In genomic region chr1:185923723-185924122, GRCm38 (mm10) we compare ENCODE assay signal across 16 mouse cellular contexts.
"Had no signal": no experiment of that assay in that cellular context is flagged by ENCODE, and none has a peak within 500 bp of the region (broad histone marks: within the 10 kb centered on the region; RNA-seq: fewer than 3 reads in every experiment).

No protein-coding gene starts in this region.

- DNase-seq: lung, embryonic 14.5 days; midbrain, embryonic 14.5 days; retina, postnatal 1 day; right cerebral cortex, adult 18-20 months; right cerebral cortex, postnatal 25 days; right cerebral cortex, postnatal 4 days; spleen, adult 18-20 months; thymus, adult 18-20 months; thymus, postnatal 14 days; thymus, postnatal 36 days had no signal

- H3K4me1 ChIP-seq: liver, embryonic 12.5 days; midbrain, embryonic 10.5 days; midbrain, embryonic 12.5 days; neural tube, embryonic 13.5 days; neural tube, embryonic 15.5 days had no signal

- H3K4me3 ChIP-seq: liver, embryonic 12.5 days; midbrain, embryonic 10.5 days; midbrain, embryonic 12.5 days; myocyte; neural tube, embryonic 13.5 days; neural tube, embryonic 15.5 days had no signal
